Mouse (Mus musculus) midbrain, postnatal 0 days (tissue): ENCODE measurements around the gene Efna4. TPM values are rescaled to one million over a fixed set of nuclear protein-coding genes. Genes with fewer than 3 reads are reported as not detected.
A peak's percentile ranks its signal among the peaks of the same experiment; 100 is the strongest.

Experiments
- ATAC-seq: fragments of 200-750 bp; cut with Nextera tagmentation; 2 replicates; pipeline ENCODE4 v1.8.0; 2017; ENCODE audit warnings: moderate number of reproducible peaks, mild to moderate bottlenecking, moderate TSS enrichment, moderate library complexity; ENCODE audit not compliant: low FRiP score
- DNase-seq: peaks from one replicate; pipeline ENCODE4 v3.0.0-alpha.2; 2015; ENCODE audit warnings: low spot score
- H3K27ac ChIP-seq: fragments of 300-500 bp; sonication (generic); 2 replicates; pipeline ENCODE4 v1.5.1; 2014; ENCODE audit warnings: low read depth, mild to moderate bottlenecking, low read length, mixed read lengths
- H3K27me3 ChIP-seq: fragments of 300-500 bp; sonication (generic); 2 replicates; pipeline ENCODE4 v1.6.1; 2014; ENCODE audit warnings: low read length, control low read depth, mixed read lengths; ENCODE audit not compliant: insufficient read depth
- H3K36me3 ChIP-seq: fragments of 300-500 bp; sonication (generic); 2 replicates; pipeline ENCODE4 v1.6.1; 2014; ENCODE audit warnings: low read length, control low read depth, mixed read lengths; ENCODE audit not compliant: insufficient read depth
- H3K4me1 ChIP-seq: fragments of 300-500 bp; sonication (generic); 2 replicates; pipeline ENCODE4 v1.6.1; 2014; ENCODE audit warnings: mild to moderate bottlenecking, control low read depth, antibody characterized with exemption, low read length, mixed read lengths; ENCODE audit not compliant: insufficient read depth
- H3K4me2 ChIP-seq: fragments of 300-500 bp; sonication (generic); 2 replicates; pipeline ENCODE4 v1.6.1; 2014; ENCODE audit warnings: low read depth, mild to moderate bottlenecking, low read length, mixed read lengths; ENCODE audit not compliant: poor library complexity, severe bottlenecking
- H3K4me3 ChIP-seq: fragments of 300-500 bp; sonication (generic); 2 replicates; pipeline ENCODE4 v1.5.1; 2014; ENCODE audit warnings: low read depth, mild to moderate bottlenecking, low read length, moderate library complexity
- H3K9ac ChIP-seq: fragments of 300-500 bp; sonication (generic); replicated peaks from 2 replicates; pipeline ENCODE4 v1.6.1; 2014; ENCODE audit warnings: mild to moderate bottlenecking, low read length, moderate library complexity, mixed read lengths; ENCODE audit not compliant: poor library complexity, severe bottlenecking
- H3K9me3 ChIP-seq: fragments of 300-500 bp; sonication (generic); 2 replicates; pipeline ENCODE4 v1.6.1; 2016; ENCODE audit warnings: low read length, control low read depth
- CTCF ChIP-seq: IDR thresholded peaks from 2 replicates; pipeline ENCODE4 v1.5.1; 2016; ENCODE audit warnings: antibody characterized with exemption, mild to moderate bottlenecking
- WGBS: fragments of 180-500 bp; shearing (Covaris S2); extraction: QIAGEN DNeasy Blood & Tissue Kit; methylation state at CpG from one replicate; pipeline ENCODE4 v1.1.7; 2014; 5-methylcytosine and 5-hydroxymethylcytosine counted together
- polyA plus RNA-seq: library from polyadenylated mRNA; unstranded; fragments of >200 nt; fragmentation: Nextera tagmentation; extraction: Ambion mirVana; gene quantifications from 2 replicates; pipeline ENCODE4 v1.2.1, GENCODE M21; 2015
- total RNA-seq: library from RNA; depleted of rRNA; stranded (reverse); fragments of >200 nt; gene quantifications from 2 replicates; pipeline ENCODE4 v1.2.3, GENCODE M21; 2014

Efna4 gene
- total and polyA plus RNA-seq, 2 experiments from 2014 or later = 3.5 to 7.9 TPM

GRCm38 (mm10) chr3:89337062-89337720 is 637 bp downstream of the Efna4 start:
- ATAC-seq (no peak; the same call in 1 of the 2 replicates), DNase-seq (no peak)
- Histone ChIP-seq H3K36me3 (peaks cover 4% of the 10 kb centered on the region; the same call in 1 of the 2 replicates), H3K4me1 (peaks cover 6% of the 10 kb centered on the region; the same call in 1 of the 2 replicates), H3K27me3 (no peaks in the 10 kb centered on the region), H3K4me3 (peak overlapping the region; percentile 80), H3K9me3 (no peaks in the 10 kb centered on the region), H3K9ac (peak overlapping the region; percentile 70), H3K27ac (no peak overlapping the region), H3K4me2 (peak overlapping the region; percentile 98)
- WGBS = 2% methylated on average over 16 of the region's 21 CpGs
- no peak for TF ChIP-seq CTCF

GRCm38 (mm10) chr3:89336529-89336928 is 1.3 kb downstream of the Efna4 start:
- ATAC-seq (no peak), DNase-seq (no peak)
- Histone ChIP-seq H3K4me2 (peak overlapping the region; percentile 98), H3K27me3 (no peaks in the 10 kb centered on the region), H3K27ac (no peak overlapping the region), H3K36me3 (peaks cover 2% of the 10 kb centered on the region; the same call in 1 of the 2 replicates), H3K4me1 (peaks cover 7% of the 10 kb centered on the region; the same call in 1 of the 2 replicates), H3K4me3 (peak overlapping the region; percentile 80; the same call in 1 of the 2 replicates), H3K9ac (no peak overlapping the region), H3K9me3 (no peaks in the 10 kb centered on the region)
- TF ChIP-seq CTCF = no peak
- WGBS = 20% methylated on average over 6 of the region's 6 CpGs

GRCm38 (mm10) chr3:89333053-89333452 is 4.8 kb downstream of the Efna4 start:
- ATAC-seq (no peak), DNase-seq (peak; percentile 34)
- 48% methylated on average over 11 of the region's 11 CpGs for WGBS
- no peaks in the 10 kb centered on the region for H3K9me3 ChIP-seq
- no peak overlapping the region for H3K4me3 ChIP-seq
- H3K27ac ChIP-seq = no peak overlapping the region
- no peak overlapping the region for H3K9ac ChIP-seq
- TF ChIP-seq CTCF = no peak
- no peak overlapping the region; the same call in 1 of the 2 replicates for H3K4me2 ChIP-seq
- H3K36me3 ChIP-seq = no peaks in the 10 kb centered on the region
- H3K4me1 ChIP-seq = peaks cover 7% of the 10 kb centered on the region; the same call in 1 of the 2 replicates
- H3K27me3 ChIP-seq = no peaks in the 10 kb centered on the region

DNA sequence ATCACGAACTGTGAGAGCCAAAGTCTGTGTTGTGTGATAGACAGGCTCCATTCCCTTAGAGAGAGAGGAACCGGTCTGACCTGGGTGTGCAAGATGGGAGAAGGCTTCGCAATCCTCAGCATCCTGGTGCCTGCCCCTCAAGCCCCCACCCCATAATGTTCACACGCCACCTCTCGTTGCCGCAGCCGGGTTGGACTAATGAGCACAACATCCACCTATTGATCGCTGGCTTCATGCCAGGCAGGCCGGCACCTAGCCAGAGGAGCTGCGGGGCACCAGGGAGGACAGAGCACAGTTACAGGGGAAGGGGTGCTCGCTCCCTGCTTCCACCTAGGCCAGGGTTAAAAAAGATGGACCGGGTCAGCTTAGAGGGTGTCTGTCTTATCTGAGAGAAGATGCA is 5.4 kb downstream of the Efna4 start:
- Histone ChIP-seq H3K27ac (no peak overlapping the region), H3K4me2 (0 out of 2 replicates have a peak overlapping the region, but pooled peaks have one; percentile 4), H3K4me1 (peaks cover 7% of the 10 kb centered on the region; the same call in 1 of the 2 replicates), H3K4me3 (no peak overlapping the region), H3K9ac (no peak overlapping the region), H3K36me3 (no peaks in the 10 kb centered on the region), H3K27me3 (no peaks in the 10 kb centered on the region), H3K9me3 (no peaks in the 10 kb centered on the region)
- no peak for TF ChIP-seq CTCF
- peak; percentile 35; the same call in 1 of the 2 replicates for ATAC-seq
- DNase-seq = no peak
- WGBS = 19% methylated on average over 12 of the region's 12 CpGs

DNA sequence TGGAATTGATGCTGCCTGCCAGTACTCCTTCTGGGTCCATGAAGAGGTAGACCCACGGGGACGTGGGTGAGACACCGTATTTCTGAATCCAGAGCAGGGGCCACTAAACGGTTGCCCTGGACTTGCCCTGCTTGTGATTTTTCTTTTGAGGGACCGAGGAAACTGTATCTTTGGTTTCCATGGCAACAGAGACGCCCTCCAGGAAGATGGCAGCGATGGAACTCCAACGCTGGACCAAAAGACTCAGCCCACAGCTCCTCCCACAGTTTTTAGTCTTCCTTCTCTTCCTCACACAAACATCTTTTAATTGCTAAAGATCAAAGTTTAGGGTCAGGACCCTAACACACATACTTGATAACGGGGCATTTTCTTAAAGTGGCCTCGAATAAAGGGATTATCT is 5.8 kb downstream of the Efna4 start:
- Histone ChIP-seq H3K9ac (no peak overlapping the region), H3K27ac (no peak overlapping the region), H3K4me3 (no peak overlapping the region), H3K4me2 (0 out of 2 replicates have a peak overlapping the region, but pooled peaks have one; percentile 4), H3K9me3 (no peaks in the 10 kb centered on the region), H3K36me3 (no peaks in the 10 kb centered on the region), H3K27me3 (no peaks in the 10 kb centered on the region), H3K4me1 (peaks cover 5% of the 10 kb centered on the region; the same call in 1 of the 2 replicates)
- ATAC-seq (no peak), DNase-seq (peak; percentile 35)
- WGBS = 18% methylated on average over 10 of the region's 10 CpGs
- no peak for TF ChIP-seq CTCF

DNA sequence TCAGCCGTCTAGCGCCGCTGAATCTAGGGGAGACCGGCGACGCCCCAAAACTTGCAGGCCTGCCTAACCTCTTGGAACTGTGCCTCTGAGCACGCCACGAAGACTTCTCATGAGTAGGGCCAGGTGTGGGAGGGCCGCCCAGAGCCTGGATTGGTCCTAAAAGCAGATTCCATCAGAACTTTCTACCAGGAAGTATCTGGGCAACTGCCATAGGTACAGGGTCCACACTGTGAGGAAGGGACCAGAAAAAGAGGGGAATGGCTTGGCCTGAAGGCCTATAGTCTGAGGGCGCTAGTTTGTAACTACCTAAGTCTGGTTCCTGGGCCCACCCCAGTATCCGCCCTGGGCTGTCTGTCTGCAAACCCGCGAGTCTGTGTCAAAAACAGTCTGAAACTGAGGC is 6.3 kb downstream of the Efna4 start:
- Histone ChIP-seq H3K4me2 (no peak overlapping the region), H3K27me3 (no peaks in the 10 kb centered on the region), H3K27ac (no peak overlapping the region), H3K36me3 (no peaks in the 10 kb centered on the region), H3K9me3 (no peaks in the 10 kb centered on the region), H3K9ac (no peak overlapping the region), H3K4me3 (no peak overlapping the region), H3K4me1 (peaks cover 5% of the 10 kb centered on the region; the same call in 1 of the 2 replicates)
- WGBS = 73% methylated on average over 13 of the region's 13 CpGs
- no peak for DNase-seq
- TF ChIP-seq CTCF = no peak
- no peak for ATAC-seq
